Mouse (Mus musculus): ENCODE data around the gene Ifngr2.

DNA sequence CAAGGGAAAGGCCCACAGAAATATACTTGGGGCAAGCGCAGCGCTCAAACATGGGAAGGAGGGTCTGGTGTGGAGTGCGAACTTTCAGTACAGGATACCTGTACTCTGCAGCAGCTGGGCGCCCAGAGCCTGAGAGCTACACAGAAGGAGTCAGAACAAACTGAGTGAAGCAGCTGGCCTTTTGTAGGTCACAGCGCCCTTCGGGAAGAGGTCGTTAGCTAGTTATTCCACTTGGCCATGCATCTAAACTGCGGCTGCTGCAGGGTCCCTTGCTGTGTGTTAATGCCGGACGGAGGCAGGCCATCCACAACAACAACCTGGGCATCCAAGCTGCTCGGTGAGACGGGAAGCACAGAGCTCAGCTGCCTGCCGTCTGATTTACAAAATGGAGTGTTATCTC, 28.3 kb downstream of the Ifngr2 start:
- no peak for TF ChIP-seq CTCF (IDR thresholded peaks at IDR 0.05; ENCODE audit: low read depth, low read length)
- TF ChIP-seq POLR2A (IDR thresholded peaks at IDR 0.05; ENCODE audit: extremely low read depth, insufficient read depth, low read length): no peak

Data from liver, adult 2 months (tissue).